Mouse (Mus musculus) ES-E14 (cell line): Measurements from ENCODE around the gene Xpnpep2.

ENCODE experiments used
- CHD2 ChIP-seq: IDR thresholded peaks from 2 replicates; pipeline ENCODE4 v1.6.1; 2014; ENCODE audit warnings: mild to moderate bottlenecking, low read depth, low read length, inconsistent platforms
- HCFC1 ChIP-seq: IDR thresholded peaks from 2 replicates; pipeline ENCODE4 v1.6.1; 2012; ENCODE audit warnings: low read length, inconsistent platforms, borderline replicate concordance; ENCODE audit not compliant: insufficient read depth
- MAFK ChIP-seq: IDR thresholded peaks from 2 replicates; pipeline ENCODE4 v1.6.1; 2014; ENCODE audit warnings: mild to moderate bottlenecking, low read depth, low read length, inconsistent platforms; ENCODE audit not compliant: insufficient read depth
- ZC3H11A ChIP-seq: IDR thresholded peaks from 2 replicates; pipeline ENCODE4 v1.6.1; 2012; ENCODE audit warnings: low read depth, mild to moderate bottlenecking, inconsistent platforms, low read length, borderline replicate concordance
- ZNF384 ChIP-seq: IDR thresholded peaks from 2 replicates; pipeline ENCODE4 v1.6.1; 2012; ENCODE audit warnings: low read depth, low read length, inconsistent platforms

DNA sequence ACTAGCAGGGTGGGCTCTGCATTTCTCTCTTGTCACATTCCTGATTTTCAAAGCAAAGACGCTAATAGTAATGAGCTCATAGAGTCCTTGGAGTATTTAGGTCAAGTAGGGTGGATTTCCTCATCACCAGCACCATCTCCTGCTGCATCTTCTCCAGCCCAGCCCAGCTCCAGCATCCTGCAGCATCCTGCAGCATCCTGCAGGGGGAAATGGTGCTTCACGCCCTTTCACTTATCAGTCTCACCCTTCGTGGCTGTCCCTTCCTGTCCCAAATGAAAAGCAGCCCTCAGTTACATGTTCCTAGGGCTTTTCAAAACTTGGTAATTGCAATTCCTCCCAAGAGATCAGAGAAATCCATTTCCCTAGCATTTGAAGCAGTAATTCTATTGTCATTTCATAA lies 15.0 kb upstream of the Xpnpep2 start:
- TF ChIP-seq ZC3H11A, result no peak
- TF ChIP-seq ZNF384, result no peak
- no peak for TF ChIP-seq MAFK
- no peak for TF ChIP-seq CHD2
- no peak for TF ChIP-seq HCFC1
